Mouse (Mus musculus): ENCODE measurements at regions not wholly inside any gene's neighbourhood (a gene's known extent, or its start where the extent isn't known, plus 50 kb on each side); places are given as distances from the start of the nearest gene placed in this dataset.

DNA sequence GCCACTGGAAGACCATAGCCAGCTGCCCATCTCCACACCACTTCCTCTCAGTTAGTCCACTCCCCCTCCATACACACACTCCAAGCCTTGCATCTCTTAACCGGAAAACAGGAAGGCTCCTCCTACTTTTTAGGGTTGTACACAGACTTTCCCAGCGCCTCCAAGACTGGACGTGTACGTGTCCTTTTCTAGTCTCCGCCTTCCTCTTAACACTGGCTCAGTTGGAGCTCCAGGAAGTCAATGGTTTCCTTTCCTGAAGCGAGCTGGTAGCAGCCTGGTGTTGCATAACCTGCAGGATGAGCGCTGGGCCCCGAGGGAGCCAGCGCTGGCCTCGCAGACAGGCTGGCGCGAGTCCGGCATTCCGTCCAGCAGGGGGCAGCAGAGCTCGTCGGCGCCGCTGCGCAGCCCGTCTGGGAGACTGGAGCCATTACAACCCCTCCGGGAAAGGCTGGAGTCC, 95.5 kb upstream of the Oxgr1 start:
- TF ChIP-seq CTCF (IDR thresholded peaks at IDR 0.05; ENCODE audit: low read depth) (peak; percentile 98), EP300 (IDR thresholded peaks at IDR 0.05; ENCODE audit: low read depth) (no peak)
